Mouse (Mus musculus) liver, embryonic 11.5 days (tissue): ENCODE data around the gene Agtpbp1. TPM values are rescaled to one million over a fixed set of nuclear protein-coding genes. Genes with fewer than 3 reads are reported as not detected.
"Not testable (repeated sequence)": the region's sequence is repeated elsewhere in the genome, so short reads cannot be mapped to it uniquely, and the experiment has no call there.

Experiments
- ATAC-seq: fragments of 200-750 bp; cut with Nextera tagmentation; replicated peaks from 2 replicates; pipeline ENCODE4 v1.8.0; 2017; ENCODE audit warnings: moderate number of reproducible peaks, mild to moderate bottlenecking, moderate TSS enrichment, moderate library complexity; ENCODE audit not compliant: low FRiP score
- DNase-seq: peaks from one replicate; pipeline ENCODE4 v3.0.0-alpha.2; 2017; ENCODE audit warnings: low spot score
- H3K27ac ChIP-seq: fragments of 300-500 bp; sonication (generic); 2 replicates; pipeline ENCODE4 v1.5.1; 2014; ENCODE audit warnings: mild to moderate bottlenecking, low read depth, low read length, control low read depth
- H3K27me3 ChIP-seq: fragments of 300-500 bp; sonication (generic); replicated peaks from 2 replicates; pipeline ENCODE4 v1.6.1; 2014; ENCODE audit warnings: low read length, mixed read lengths; ENCODE audit not compliant: control insufficient read depth, insufficient read depth
- H3K36me3 ChIP-seq: fragments of 300-500 bp; sonication (generic); 2 replicates; pipeline ENCODE4 v1.6.1; 2014; ENCODE audit warnings: mild to moderate bottlenecking, low read length, moderate library complexity, mixed read lengths; ENCODE audit not compliant: control insufficient read depth, insufficient read depth
- H3K4me1 ChIP-seq: fragments of 300-500 bp; sonication (generic); replicated peaks from 2 replicates; pipeline ENCODE4 v1.6.1; 2014; ENCODE audit warnings: low read length, mixed read lengths; ENCODE audit not compliant: control insufficient read depth, insufficient read depth
- H3K4me2 ChIP-seq: fragments of 300-500 bp; sonication (generic); 2 replicates; pipeline ENCODE4 v1.6.1; 2014; ENCODE audit warnings: mild to moderate bottlenecking, control low read depth, moderate library complexity
- H3K4me3 ChIP-seq: fragments of 300-500 bp; sonication (generic); 2 replicates; pipeline ENCODE4 v1.5.1; 2014; ENCODE audit warnings: low read depth, low read length, control low read depth
- H3K9ac ChIP-seq: fragments of 300-500 bp; sonication (generic); 2 replicates; pipeline ENCODE4 v1.6.1; 2014; ENCODE audit warnings: low read depth, low read length, control low read depth
- H3K9me3 ChIP-seq: fragments of 300-500 bp; sonication (generic); 2 replicates; pipeline ENCODE4 v1.6.1; 2016; ENCODE audit warnings: low read length, inconsistent platforms, mixed read lengths; ENCODE audit not compliant: control insufficient read depth
- WGBS: fragments of 180-500 bp; shearing (Covaris S2); extraction: QIAGEN DNeasy Blood & Tissue Kit; methylation state at CpG from one replicate; pipeline ENCODE4 v1.1.7; 2014; 5-methylcytosine and 5-hydroxymethylcytosine counted together
- polyA plus RNA-seq: library from polyadenylated mRNA; unstranded; fragments of >200 nt; fragmentation: Nextera tagmentation; extraction: Ambion mirVana; gene quantifications from 2 replicates; pipeline ENCODE4 v1.2.1, GENCODE M21; 2014

The Agtpbp1 gene
- polyA plus RNA-seq, 1 experiment from 2014 or later: 15.6 TPM

- no peaks in the 10 kb centered on the region for H3K27me3 ChIP-seq
- DNase-seq (no peak), ATAC-seq (no peak)
- 0 out of 2 replicates have a peak overlapping the region, but pooled peaks have one; percentile 6 for H3K27ac ChIP-seq
- H3K9me3 ChIP-seq: no peaks in the 10 kb centered on the region
- H3K9ac ChIP-seq: no peak overlapping the region
- no peaks in the 10 kb centered on the region for H3K4me1 ChIP-seq
- H3K4me3 ChIP-seq: no peak overlapping the region
- 83% methylated on average over 13 of the region's 13 CpGs for WGBS
- H3K4me2 ChIP-seq: no peak overlapping the region
- H3K36me3 ChIP-seq: no peaks in the 10 kb centered on the region; the same call in 1 of the 2 replicates
Observed at GRCm38 (mm10) chr13:59480599-59481483, 104.2 kb downstream of the Agtpbp1 start.

- not testable (repeated sequence) for H3K9ac ChIP-seq, H3K4me2 ChIP-seq, DNase-seq, H3K27ac ChIP-seq, H3K27me3 ChIP-seq, H3K4me1 ChIP-seq, H3K4me3 ChIP-seq, H3K36me3 ChIP-seq, ATAC-seq, H3K9me3 ChIP-seq
- WGBS: 79% methylated on average over 7 of the region's 7 CpGs
Observed at GRCm38 (mm10) chr13:59477928-59478327, 107.1 kb downstream of the Agtpbp1 start.

- Histone ChIP-seq H3K4me2 (no peak overlapping the region), H3K9me3 (no peaks in the 10 kb centered on the region), H3K4me3 (no peak overlapping the region), H3K36me3 (no peaks in the 10 kb centered on the region), H3K4me1 (no peaks in the 10 kb centered on the region), H3K27me3 (no peaks in the 10 kb centered on the region), H3K27ac (no peak overlapping the region), H3K9ac (no peak overlapping the region)
- 89% methylated on average over 14 of the region's 14 CpGs for whole genome bisulfite sequencing
- ATAC-seq: no peak
- no peak for DNase-seq
Observed at GRCm38 (mm10) chr13:59477451-59477850, 107.6 kb downstream of the Agtpbp1 start.

GRCm38 (mm10) chr13:59474973-59475372 lies 110.1 kb downstream of the Agtpbp1 start:
- Histone ChIP-seq H3K9me3 (no peaks in the 10 kb centered on the region), H3K4me3 (no peak overlapping the region), H3K4me2 (no peak overlapping the region), H3K9ac (no peak overlapping the region), H3K27ac (no peak overlapping the region), H3K4me1 (no peaks in the 10 kb centered on the region), H3K36me3 (no peaks in the 10 kb centered on the region; the same call in 1 of the 2 replicates), H3K27me3 (no peaks in the 10 kb centered on the region)
- ATAC-seq: no peak
- no peak for DNase-seq
- 89% methylated on average over 8 of the region's 8 CpGs for WGBS

GRCm38 (mm10) chr13:59473341-59473740 lies 111.7 kb downstream of the Agtpbp1 start:
- no peaks in the 10 kb centered on the region for H3K27me3 ChIP-seq
- no peak overlapping the region for H3K9ac ChIP-seq
- H3K4me2 ChIP-seq: no peak overlapping the region
- DNase-seq: no peak
- H3K9me3 ChIP-seq: no peaks in the 10 kb centered on the region
- no peak overlapping the region for H3K4me3 ChIP-seq
- ATAC-seq: no peak
- 85% methylated on average over 10 of the region's 10 CpGs for WGBS
- H3K27ac ChIP-seq: no peak overlapping the region
- H3K36me3 ChIP-seq: no peaks in the 10 kb centered on the region; the same call in 1 of the 2 replicates
- no peaks in the 10 kb centered on the region for H3K4me1 ChIP-seq

- Histone ChIP-seq H3K36me3 (no peaks in the 10 kb centered on the region; the same call in 1 of the 2 replicates), H3K4me2 (no peak overlapping the region), H3K27me3 (no peaks in the 10 kb centered on the region), H3K9me3 (no peaks in the 10 kb centered on the region), H3K4me1 (no peaks in the 10 kb centered on the region), H3K27ac (no peak overlapping the region), H3K9ac (no peak overlapping the region), H3K4me3 (no peak overlapping the region)
- WGBS: 91% methylated on average over 5 of the region's 5 CpGs
- DNase-seq (no peak), ATAC-seq (no peak)
Observed at GRCm38 (mm10) chr13:59472222-59472621, 112.8 kb downstream of the Agtpbp1 start.

- H3K4me1 ChIP-seq: no peaks in the 10 kb centered on the region
- no peak for ATAC-seq
- no peak overlapping the region for H3K4me3 ChIP-seq
- no peaks in the 10 kb centered on the region; the same call in 1 of the 2 replicates for H3K36me3 ChIP-seq
- H3K27ac ChIP-seq: no peak overlapping the region
- no peak overlapping the region for H3K4me2 ChIP-seq
- DNase-seq: no peak
- H3K9me3 ChIP-seq: no peaks in the 10 kb centered on the region
- no peak overlapping the region for H3K9ac ChIP-seq
- 90% methylated on average over 5 of the region's 5 CpGs for WGBS
- no peaks in the 10 kb centered on the region for H3K27me3 ChIP-seq
Observed at GRCm38 (mm10) chr13:59469701-59470100, 115.3 kb downstream of the Agtpbp1 start.

- H3K27me3 ChIP-seq: no peaks in the 10 kb centered on the region
- 87% methylated on average over 8 of the region's 8 CpGs for WGBS
- H3K9me3 ChIP-seq: no peaks in the 10 kb centered on the region
- H3K27ac ChIP-seq: no peak overlapping the region
- DNase-seq: no peak
- H3K36me3 ChIP-seq: peaks cover 3% of the 10 kb centered on the region; the same call in 1 of the 2 replicates
- H3K4me1 ChIP-seq: no peaks in the 10 kb centered on the region
- H3K4me2 ChIP-seq: no peak overlapping the region
- H3K9ac ChIP-seq: no peak overlapping the region
- ATAC-seq: no peak
- no peak overlapping the region for H3K4me3 ChIP-seq
Observed at GRCm38 (mm10) chr13:59468181-59468802, 116.7 kb downstream of the Agtpbp1 start.
